Mouse (Mus musculus) cerebellum, adult 18-20 months (tissue): ENCODE data around the gene Tmem41a.

ENCODE experiments used
- DNase-seq, 2 experiments: peaks; one replicate each; pipeline ENCODE4 v3.0.0; 2021

The Tmem41a gene

DNA sequence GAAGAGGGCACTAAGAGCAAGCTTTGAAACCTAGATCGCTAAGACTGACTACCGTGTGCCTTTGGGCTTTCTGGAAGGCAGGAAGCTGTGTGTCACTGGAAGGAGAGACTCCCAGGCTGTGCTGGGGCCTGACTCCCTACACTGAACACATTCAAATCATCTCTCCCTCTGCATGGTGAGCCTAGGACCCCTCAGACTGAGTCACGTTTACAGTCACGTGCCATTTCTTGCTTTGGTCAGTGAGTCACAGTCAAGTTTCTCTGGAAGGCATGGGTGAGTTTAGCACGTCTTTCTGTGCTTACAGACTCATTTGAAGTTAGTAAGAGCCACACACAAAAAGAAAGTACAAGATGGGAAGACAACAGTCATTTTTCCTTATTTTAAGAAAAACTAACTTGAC is 46.1 kb downstream of the Tmem41a start:
- no peak for DNase-seq

- no peak for DNase-seq
These were observed 53.5 kb downstream of the Tmem41a start for GRCm38 (mm10) chr16:21893890-21894289.

DNA sequence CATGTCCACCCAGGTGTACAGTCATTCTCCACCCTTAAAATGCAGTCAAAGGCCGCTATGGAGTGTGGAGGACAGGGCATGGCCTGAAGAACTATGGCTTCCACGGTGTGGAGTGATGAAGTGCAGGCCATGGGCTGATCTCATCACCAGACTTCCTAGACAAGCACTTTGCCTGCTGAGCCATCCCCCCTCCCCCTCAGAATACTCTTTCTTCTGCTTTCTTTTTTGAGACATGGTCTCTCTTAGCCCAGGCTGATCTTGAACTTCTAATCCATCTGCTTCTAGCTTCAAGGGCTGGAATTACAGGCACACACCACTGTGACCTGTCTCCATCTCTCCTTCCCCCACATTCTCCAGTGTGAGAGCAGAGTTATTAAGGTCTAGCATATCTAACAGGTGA is 59.8 kb downstream of the Tmem41a start:
- DNase-seq: no peak
